In the genomic region with DNA sequence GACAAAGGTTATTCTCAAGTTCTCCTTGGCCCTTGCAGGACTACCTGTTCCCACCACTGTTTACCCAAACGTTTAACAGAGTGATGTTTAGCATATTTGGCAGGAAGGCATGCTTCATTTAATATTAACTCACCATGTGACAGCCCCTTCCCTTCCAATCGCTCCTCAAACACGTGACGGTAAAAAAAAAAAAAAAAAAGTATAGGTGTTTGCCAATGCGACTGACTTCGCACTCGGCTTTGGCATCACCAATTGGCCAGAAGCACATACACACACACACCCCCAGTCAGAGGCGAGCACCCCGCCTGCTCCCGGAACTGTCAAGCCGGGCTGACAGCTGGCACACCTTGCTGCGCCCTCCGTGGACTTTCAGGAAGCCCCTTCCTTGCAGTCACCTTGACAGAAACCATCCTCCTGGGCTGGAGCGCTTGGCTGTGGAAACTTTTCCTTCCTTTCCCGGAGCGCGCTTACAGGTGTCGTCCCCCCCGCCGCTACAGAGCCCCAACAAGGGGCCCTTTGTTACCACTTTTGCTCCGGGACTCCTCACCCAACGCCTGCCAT, we compare ENCODE assay signal across 8 mouse cellular contexts. TPM values are rescaled to one million over a fixed set of nuclear protein-coding genes. Genes with fewer than 3 reads are reported as not detected.
A peak's percentile ranks its signal among the peaks of the same experiment; 100 is the strongest.
DNase-seq lines count a peak whose midpoint lies in the region; ATAC-seq and TF ChIP-seq lines count a peak whose summit lies in the region.

No protein-coding gene starts in this region.

- no peak for TF ChIP-seq POLR2A in testis, adult 2 months (IDR thresholded peaks at IDR 0.05; ENCODE audit: control insufficient read depth, low read depth, low read length)

- under 1% methylated on average over 22 of the region's 22 CpGs for WGBS in embryonic facial prominence, embryonic 12.5 days
- under 1% methylated on average over 22 of the region's 22 CpGs for WGBS in limb, embryonic 12.5 days
- 2% methylated on average over 22 of the region's 22 CpGs for WGBS in midbrain, embryonic 11.5 days

- peak; percentile 8 for DNase-seq in right cerebral cortex, postnatal 4 days
- no peak for DNase-seq in right cerebral cortex, adult 18-20 months
- DNase-seq in midbrain, embryonic 11.5 days (ENCODE audit: low spot score, missing footprints): peak; percentile 95
- no peak for DNase-seq in left cerebral cortex, postnatal 25 days (ENCODE audit: low spot score in 2 of 2)

- H3K9ac ChIP-seq in embryonic facial prominence, embryonic 12.5 days: peak overlapping the region; percentile 66
- H3K9ac ChIP-seq in limb, embryonic 12.5 days (replicated peaks): peak overlapping the region; percentile 73
- H3K9ac ChIP-seq in midbrain, embryonic 11.5 days (ENCODE audit: low read length): peak overlapping the region; percentile 61

- H3K27me3 ChIP-seq in embryonic facial prominence, embryonic 12.5 days: peaks cover 17% of the 10 kb centered on the region
- peaks cover 44% of the 10 kb centered on the region for H3K27me3 ChIP-seq in limb, embryonic 12.5 days
- peaks cover 8% of the 10 kb centered on the region; the same call in 1 of the 2 replicates for H3K27me3 ChIP-seq in midbrain, embryonic 11.5 days (ENCODE audit: control insufficient read depth, insufficient read depth, low read length)
- peaks cover 3% of the 10 kb centered on the region for H3K27me3 ChIP-seq in testis, adult 2 months (ENCODE audit: control insufficient read depth, insufficient read depth, low read length)

- ATAC-seq in embryonic facial prominence, embryonic 12.5 days (ENCODE audit: insufficient number of reproducible peaks, insufficient read depth, low FRiP score, low TSS enrichment): peak; percentile 15; the same call in 1 of the 2 replicates
- peak; percentile 63 to 80 for ATAC-seq in hematopoietic stem cell, adult 5-6 weeks (replicated peaks in 1 of 2; ENCODE audit: insufficient read depth in 1 of 2, low FRiP score in 2 of 2, low TSS enrichment in 1 of 2, low read depth in 1 of 2, poor library complexity in 2 of 2, severe bottlenecking in 2 of 2)
- ATAC-seq in limb, embryonic 12.5 days (ENCODE audit: insufficient number of reproducible peaks, insufficient read depth, low FRiP score, low TSS enrichment, low read depth): peak; percentile 16; the same call in 1 of the 2 replicates
- ATAC-seq in midbrain, embryonic 11.5 days (ENCODE audit: low FRiP score): peak; percentile 10; the same call in 1 of the 2 replicates

- 0 out of 2 replicates have a peak, but pooled peaks cover 7% of the 10 kb centered on the region for H3K4me1 ChIP-seq in embryonic facial prominence, embryonic 12.5 days
- peaks cover 12% of the 10 kb centered on the region for H3K4me1 ChIP-seq in limb, embryonic 12.5 days (replicated peaks)
- H3K4me1 ChIP-seq in midbrain, embryonic 11.5 days (ENCODE audit: control insufficient read depth, insufficient read depth, low read length): 0 out of 2 replicates have a peak, but pooled peaks cover 2% of the 10 kb centered on the region
- H3K4me1 ChIP-seq in testis, adult 2 months (ENCODE audit: control insufficient read depth, insufficient read depth, low read length): peaks cover 4% of the 10 kb centered on the region

- no peak for TF ChIP-seq CTCF in testis, adult 2 months (IDR thresholded peaks at IDR 0.05; ENCODE audit: control insufficient read depth, insufficient read depth, insufficient replicate concordance, low read depth, low read length)

- H3K9me3 ChIP-seq in embryonic facial prominence, embryonic 12.5 days: no peaks in the 10 kb centered on the region
- no peaks in the 10 kb centered on the region for H3K9me3 ChIP-seq in limb, embryonic 12.5 days
- H3K9me3 ChIP-seq in midbrain, embryonic 11.5 days (ENCODE audit: control insufficient read depth, low read length): no peaks in the 10 kb centered on the region

- H3K4me3 ChIP-seq in embryonic facial prominence, embryonic 12.5 days: peak overlapping the region; percentile 70
- H3K4me3 ChIP-seq in limb, embryonic 12.5 days (replicated peaks): peak overlapping the region; percentile 70
- peak overlapping the region; percentile 58 for H3K4me3 ChIP-seq in midbrain, embryonic 11.5 days (ENCODE audit: low read depth, low read length)
- H3K4me3 ChIP-seq in testis, adult 2 months (ENCODE audit: control insufficient read depth, low read depth, low read length): peak overlapping the region; percentile 92

- H3K36me3 ChIP-seq in embryonic facial prominence, embryonic 12.5 days: no peaks in the 10 kb centered on the region
- H3K36me3 ChIP-seq in limb, embryonic 12.5 days: no peaks in the 10 kb centered on the region
- H3K36me3 ChIP-seq in midbrain, embryonic 11.5 days (ENCODE audit: control insufficient read depth, insufficient read depth, low read length): no peaks in the 10 kb centered on the region
- H3K36me3 ChIP-seq in testis, adult 2 months (ENCODE audit: control insufficient read depth, insufficient read depth, low read length): no peaks in the 10 kb centered on the region

- peak overlapping the region; percentile 96 for H3K4me2 ChIP-seq in embryonic facial prominence, embryonic 12.5 days (replicated peaks)
- H3K4me2 ChIP-seq in limb, embryonic 12.5 days: peak overlapping the region; percentile 96
- peak overlapping the region; percentile 73 for H3K4me2 ChIP-seq in midbrain, embryonic 11.5 days

- intact Hi-C loops in left cerebral cortex, postnatal 25 days (cut with DNase I): loop anchor here (2.0 to 5.0 kb wide), 2 partner anchors 93 to 95 kb away; no protein-coding TSS in a partner anchor

- no peak overlapping the region for H3K27ac ChIP-seq in embryonic facial prominence, embryonic 12.5 days
- H3K27ac ChIP-seq in limb, embryonic 12.5 days: peak overlapping the region; percentile 64
- H3K27ac ChIP-seq in midbrain, embryonic 11.5 days (ENCODE audit: low read depth, low read length): no peak overlapping the region
- peak overlapping the region; percentile 3; the same call in 1 of the 2 replicates for H3K27ac ChIP-seq in testis, adult 2 months (ENCODE audit: control insufficient read depth, insufficient read depth, low read depth, low read length)

RNA-seq across cellular contexts. Expression of gene Cobll1, which starts 1.5 kb away (rescaled TPM):
- polyA plus RNA-seq in embryonic facial prominence, embryonic 12.5 days (2016; fragmentation: Nextera tagmentation; extraction: Ambion mirVana): 3.2 and 3.3 TPM in 2 replicates
- total RNA-seq in hematopoietic stem cell, adult 5-6 weeks (2017): 14.9 and 15.3 TPM in 2 replicates
- polyA plus RNA-seq in limb, embryonic 12.5 days (2016; fragmentation: Nextera tagmentation; extraction: Ambion mirVana): 1.8 and 2.0 TPM in 2 replicates
- 2.0 TPM in 2 replicates for polyA plus RNA-seq in midbrain, embryonic 11.5 days (2014; fragmentation: Nextera tagmentation; extraction: Ambion mirVana)
- 3.5 and 3.6 TPM in 2 replicates for polyA plus RNA-seq in testis, adult 2 months (2012; rRNA removed)
- total RNA-seq in left cerebral cortex, postnatal 25 days (2021): 1 to 10 TPM; 6.3 to 6.6 TPM

Comparison
In these comparisons a context has a peak if more than half of its experiments do, and no peak if none do; other contexts are left out.
1. DNase-seq: peak in right cerebral cortex, postnatal 4 days (single experiment) and midbrain, embryonic 11.5 days (single experiment); none in right cerebral cortex, adult 18-20 months (single experiment) and left cerebral cortex, postnatal 25 days (0 of 2).
2. ATAC-seq: peak in every context shown above with its lines; median percentile 72 in hematopoietic stem cell, adult 5-6 weeks; 16 in limb, embryonic 12.5 days; 15 in embryonic facial prominence, embryonic 12.5 days; 10 in midbrain, embryonic 11.5 days.
3. H3K27ac ChIP-seq: peak in limb, embryonic 12.5 days (single experiment) and testis, adult 2 months (single experiment); none in embryonic facial prominence, embryonic 12.5 days (single experiment) and midbrain, embryonic 11.5 days (single experiment).
4. Peak in every context shown above with its lines, with median percentiles within 50 percentile points of each other: H3K4me2 ChIP-seq, H3K4me3 ChIP-seq and H3K9ac ChIP-seq.